Mouse (Mus musculus) intestine, embryonic 14.5 days (tissue): Measurements from ENCODE around the gene Celf2. TPM values are rescaled to one million over a fixed set of nuclear protein-coding genes. Genes with fewer than 3 reads are reported as not detected.

Experiments
- ATAC-seq: fragments of 200-750 bp; cut with Nextera tagmentation; replicated peaks from 2 replicates; pipeline ENCODE4 v1.8.0; 2017; ENCODE audit warnings: low read depth, moderate number of reproducible peaks, moderate TSS enrichment, moderate library complexity; ENCODE audit not compliant: low FRiP score, low TSS enrichment
- DNase-seq: peaks from one replicate; pipeline ENCODE4 v3.0.0-alpha.2; 2018; ENCODE audit warnings: low spot score
- H3K27ac ChIP-seq: fragments of 300-500 bp; sonication (generic); 2 replicates; pipeline ENCODE4 v1.5.1; 2014; ENCODE audit warnings: low read depth, mild to moderate bottlenecking, control low read depth
- H3K27me3 ChIP-seq: fragments of 300-500 bp; sonication (generic); replicated peaks from 2 replicates; pipeline ENCODE4 v1.6.1; 2014; ENCODE audit warnings: low read length, control low read depth; ENCODE audit not compliant: control insufficient read depth, insufficient read depth
- H3K36me3 ChIP-seq: fragments of 300-500 bp; sonication (generic); 2 replicates; pipeline ENCODE4 v1.6.1; 2014; ENCODE audit warnings: low read length, control low read depth; ENCODE audit not compliant: control insufficient read depth, insufficient read depth
- H3K4me1 ChIP-seq: fragments of 300-500 bp; sonication (generic); replicated peaks from 2 replicates; pipeline ENCODE4 v1.6.1; 2014; ENCODE audit warnings: low read length, control low read depth, mixed read lengths; ENCODE audit not compliant: control insufficient read depth, insufficient read depth
- H3K4me2 ChIP-seq: fragments of 300-500 bp; sonication (generic); 2 replicates; pipeline ENCODE4 v1.6.1; 2014; ENCODE audit warnings: low read length
- H3K4me3 ChIP-seq: fragments of 300-500 bp; sonication (generic); 2 replicates; pipeline ENCODE4 v1.5.1; 2014; ENCODE audit warnings: low read depth, low read length, control low read depth, mixed read lengths
- H3K9ac ChIP-seq: fragments of 300-500 bp; sonication (generic); 2 replicates; pipeline ENCODE4 v1.6.1; 2014; ENCODE audit warnings: mild to moderate bottlenecking, low read length
- H3K9me3 ChIP-seq: fragments of 300-500 bp; sonication (generic); 2 replicates; pipeline ENCODE4 v1.6.1; 2016; ENCODE audit warnings: low read length, control low read depth; ENCODE audit not compliant: control insufficient read depth
- WGBS: fragments of 180-500 bp; shearing (Covaris S2); extraction: QIAGEN DNeasy Blood & Tissue Kit; methylation state at CpG from one replicate; pipeline ENCODE4 v1.1.7; 2014; 5-methylcytosine and 5-hydroxymethylcytosine counted together
- polyA plus RNA-seq: library from polyadenylated mRNA; unstranded; fragments of >200 nt; fragmentation: Nextera tagmentation; extraction: Ambion mirVana; gene quantifications from 2 replicates; pipeline ENCODE4 v1.2.1, GENCODE M21; 2014

Celf2 gene
- polyA plus RNA-seq, 1 experiment from 2014 or later, result 53.5 TPM

GRCm38 (mm10) chr2:7022184-7022583 lies 487.2 kb downstream of the Celf2 start:
- H3K4me3 ChIP-seq, result no peak overlapping the region
- H3K9me3 ChIP-seq, result no peaks in the 10 kb centered on the region
- H3K4me1 ChIP-seq, result no peaks in the 10 kb centered on the region
- ATAC-seq (no peak), DNase-seq (no peak)
- no peaks in the 10 kb centered on the region for H3K27me3 ChIP-seq
- no peak overlapping the region for H3K9ac ChIP-seq
- WGBS, result 53% methylated on average over 3 of the region's 3 CpGs
- no peaks in the 10 kb centered on the region for H3K36me3 ChIP-seq
- no peak overlapping the region for H3K27ac ChIP-seq
- H3K4me2 ChIP-seq, result no peak overlapping the region

GRCm38 (mm10) chr2:7017384-7018113 lies 491.8 kb downstream of the Celf2 start:
- Histone ChIP-seq H3K36me3 (no peaks in the 10 kb centered on the region), H3K9me3 (no peaks in the 10 kb centered on the region), H3K4me1 (no peaks in the 10 kb centered on the region), H3K4me3 (no peak overlapping the region), H3K27ac (no peak overlapping the region), H3K9ac (no peak overlapping the region), H3K27me3 (no peaks in the 10 kb centered on the region), H3K4me2 (no peak overlapping the region)
- 86% methylated on average over 6 of the region's 6 CpGs for WGBS
- ATAC-seq, result no peak
- no peak for DNase-seq

- Histone ChIP-seq H3K9ac (no peak overlapping the region), H3K4me1 (no peaks in the 10 kb centered on the region), H3K27ac (no peak overlapping the region), H3K9me3 (no peaks in the 10 kb centered on the region), H3K4me3 (no peak overlapping the region), H3K36me3 (no peaks in the 10 kb centered on the region), H3K4me2 (no peak overlapping the region), H3K27me3 (no peaks in the 10 kb centered on the region)
- 90% methylated on average over 5 of the region's 5 CpGs for WGBS
- no peak for DNase-seq
- no peak for ATAC-seq
These were observed 496.2 kb downstream of the Celf2 start for GRCm38 (mm10) chr2:7013126-7013525.

GRCm38 (mm10) chr2:7006816-7007215 lies 502.5 kb downstream of the Celf2 start:
- Histone ChIP-seq H3K4me1 (no peaks in the 10 kb centered on the region), H3K36me3 (no peaks in the 10 kb centered on the region), H3K27me3 (no peaks in the 10 kb centered on the region), H3K27ac (no peak overlapping the region), H3K9me3 (no peaks in the 10 kb centered on the region), H3K9ac (no peak overlapping the region), H3K4me2 (no peak overlapping the region), H3K4me3 (no peak overlapping the region)
- ATAC-seq, result no peak
- WGBS, result 88% methylated on average over 3 of the region's 3 CpGs
- DNase-seq, result no peak

GRCm38 (mm10) chr2:7001967-7002366 lies 507.4 kb downstream of the Celf2 start:
- DNase-seq, result no peak
- H3K36me3 ChIP-seq, result no peaks in the 10 kb centered on the region
- H3K4me3 ChIP-seq, result no peak overlapping the region
- no peaks in the 10 kb centered on the region for H3K4me1 ChIP-seq
- no peak overlapping the region for H3K4me2 ChIP-seq
- H3K27me3 ChIP-seq, result no peaks in the 10 kb centered on the region
- no peak for ATAC-seq
- no peak overlapping the region for H3K27ac ChIP-seq
- H3K9ac ChIP-seq, result no peak overlapping the region
- 46% methylated on average over 2 of the region's 2 CpGs for WGBS
- no peaks in the 10 kb centered on the region for H3K9me3 ChIP-seq

- DNase-seq (no peak), ATAC-seq (no peak)
- Histone ChIP-seq H3K4me2 (no peak overlapping the region), H3K36me3 (no peaks in the 10 kb centered on the region), H3K9ac (no peak overlapping the region), H3K27ac (no peak overlapping the region), H3K4me3 (no peak overlapping the region), H3K27me3 (no peaks in the 10 kb centered on the region), H3K9me3 (no peaks in the 10 kb centered on the region), H3K4me1 (no peaks in the 10 kb centered on the region)
- WGBS, result 68% methylated on average over 5 of the region's 5 CpGs
These were observed 518.3 kb downstream of the Celf2 start for GRCm38 (mm10) chr2:6991010-6991421.

- no peak overlapping the region for H3K4me2 ChIP-seq
- no peaks in the 10 kb centered on the region for H3K36me3 ChIP-seq
- H3K9ac ChIP-seq, result no peak overlapping the region
- ATAC-seq (no peak), DNase-seq (no peak)
- 53% methylated on average over 4 of the region's 4 CpGs for WGBS
- no peak overlapping the region for H3K4me3 ChIP-seq
- no peaks in the 10 kb centered on the region for H3K9me3 ChIP-seq
- H3K4me1 ChIP-seq, result no peaks in the 10 kb centered on the region
- H3K27me3 ChIP-seq, result no peaks in the 10 kb centered on the region
- no peak overlapping the region for H3K27ac ChIP-seq
These were observed 523.7 kb downstream of the Celf2 start for GRCm38 (mm10) chr2:6985706-6986105.

GRCm38 (mm10) chr2:6983902-6984301 lies 525.5 kb downstream of the Celf2 start:
- no peak overlapping the region for H3K27ac ChIP-seq
- no peak overlapping the region for H3K4me3 ChIP-seq
- 78% methylated on average over 6 of the region's 6 CpGs for WGBS
- H3K9ac ChIP-seq, result no peak overlapping the region
- H3K9me3 ChIP-seq, result no peaks in the 10 kb centered on the region
- no peak overlapping the region for H3K4me2 ChIP-seq
- no peaks in the 10 kb centered on the region for H3K4me1 ChIP-seq
- ATAC-seq (no peak), DNase-seq (no peak)
- no peaks in the 10 kb centered on the region for H3K36me3 ChIP-seq
- H3K27me3 ChIP-seq, result no peaks in the 10 kb centered on the region

GRCm38 (mm10) chr2:6976300-6976699 lies 533.1 kb downstream of the Celf2 start:
- Histone ChIP-seq H3K9ac (no peak overlapping the region), H3K36me3 (no peaks in the 10 kb centered on the region), H3K9me3 (no peaks in the 10 kb centered on the region), H3K4me2 (no peak overlapping the region), H3K4me1 (no peaks in the 10 kb centered on the region), H3K4me3 (no peak overlapping the region), H3K27me3 (no peaks in the 10 kb centered on the region), H3K27ac (no peak overlapping the region)
- WGBS, result 95% methylated on average over 2 of the region's 2 CpGs
- DNase-seq, result no peak
- ATAC-seq, result no peak
